Mouse (Mus musculus) neural tube, embryonic 13.5 days (tissue): ENCODE results near the gene Map2. TPM values are rescaled to one million over a fixed set of nuclear protein-coding genes. Genes with fewer than 3 reads are reported as not detected.

ENCODE experiments used
- ATAC-seq: fragments of 200-750 bp; cut with Nextera tagmentation; 2 replicates; pipeline ENCODE4 v1.8.0; 2017; ENCODE audit warnings: low read depth, mild to moderate bottlenecking, moderate TSS enrichment, moderate library complexity
- H3K27ac ChIP-seq: fragments of 300-500 bp; sonication (generic); replicated peaks from 2 replicates; pipeline ENCODE4 v1.5.1; 2015; ENCODE audit warnings: moderate library complexity, mild to moderate bottlenecking, inconsistent platforms
- H3K27me3 ChIP-seq: fragments of 300-500 bp; sonication (generic); 2 replicates; pipeline ENCODE4 v1.6.1; 2015; ENCODE audit warnings: mild to moderate bottlenecking, inconsistent platforms
- H3K36me3 ChIP-seq: fragments of 300-500 bp; sonication (generic); 2 replicates; pipeline ENCODE4 v1.6.1; 2015; ENCODE audit warnings: mild to moderate bottlenecking, inconsistent platforms
- H3K4me1 ChIP-seq: fragments of 300-500 bp; sonication (generic); replicated peaks from 2 replicates; pipeline ENCODE4 v1.6.1; 2015; ENCODE audit warnings: inconsistent platforms
- H3K4me2 ChIP-seq: fragments of 300-500 bp; sonication (generic); 2 replicates; pipeline ENCODE4 v1.6.1; 2015; ENCODE audit warnings: inconsistent platforms, mild to moderate bottlenecking, moderate library complexity
- H3K4me3 ChIP-seq: fragments of 300-500 bp; sonication (generic); 2 replicates; pipeline ENCODE4 v1.5.1; 2015; ENCODE audit warnings: mild to moderate bottlenecking, inconsistent platforms
- H3K9ac ChIP-seq: fragments of 300-500 bp; sonication (generic); 2 replicates; pipeline ENCODE4 v1.6.1; 2015; ENCODE audit warnings: moderate library complexity, mild to moderate bottlenecking, inconsistent platforms
- H3K9me3 ChIP-seq: fragments of 300-500 bp; sonication (generic); 2 replicates; pipeline ENCODE4 v1.6.1; 2016; ENCODE audit warnings: inconsistent platforms
- WGBS: fragments of 180-500 bp; shearing (Covaris S2); methylation state at CpG from one replicate; pipeline ENCODE4 v1.1.7; 2015; 5-methylcytosine and 5-hydroxymethylcytosine counted together
- polyA plus RNA-seq: library from polyadenylated mRNA; unstranded; fragments of >200 nt; fragmentation: Nextera tagmentation; extraction: Ambion mirVana; gene quantifications from 2 replicates; pipeline ENCODE4 v1.2.1, GENCODE M21; 2015

Gene Map2
- polyA plus RNA-seq, 1 experiment from 2014 or later: 356 TPM

DNA sequence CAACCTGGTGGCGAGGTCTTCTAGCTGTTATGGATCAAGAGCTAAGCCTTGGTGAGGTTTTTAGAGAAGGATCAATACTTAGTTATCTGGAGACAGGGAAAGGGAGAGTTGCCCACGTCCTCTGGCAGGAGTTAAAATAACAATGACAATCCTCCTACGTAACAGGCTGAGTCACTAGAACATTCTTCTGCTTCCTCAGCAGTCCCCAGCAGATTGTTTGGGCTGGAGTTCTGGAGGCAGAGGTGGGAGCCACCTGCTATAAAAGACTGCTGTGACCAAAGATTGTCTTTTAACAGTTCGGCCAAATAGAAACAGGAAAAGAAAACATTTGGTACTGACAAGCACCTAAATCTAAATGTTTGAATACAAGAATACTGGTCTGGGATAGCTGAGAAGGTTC lies 190.5 kb downstream of the Map2 start:
- no peaks in the 10 kb centered on the region for H3K9me3 ChIP-seq
- peaks cover 24% of the 10 kb centered on the region for H3K4me1 ChIP-seq
- no peaks in the 10 kb centered on the region for H3K27me3 ChIP-seq
- ATAC-seq: no peak
- H3K4me2 ChIP-seq: no peak overlapping the region
- H3K36me3 ChIP-seq: peaks cover 50% of the 10 kb centered on the region
- no peak overlapping the region for H3K4me3 ChIP-seq
- 69% methylated on average over 4 of the region's 4 CpGs for WGBS
- no peak overlapping the region for H3K27ac ChIP-seq
- no peak overlapping the region for H3K9ac ChIP-seq

DNA sequence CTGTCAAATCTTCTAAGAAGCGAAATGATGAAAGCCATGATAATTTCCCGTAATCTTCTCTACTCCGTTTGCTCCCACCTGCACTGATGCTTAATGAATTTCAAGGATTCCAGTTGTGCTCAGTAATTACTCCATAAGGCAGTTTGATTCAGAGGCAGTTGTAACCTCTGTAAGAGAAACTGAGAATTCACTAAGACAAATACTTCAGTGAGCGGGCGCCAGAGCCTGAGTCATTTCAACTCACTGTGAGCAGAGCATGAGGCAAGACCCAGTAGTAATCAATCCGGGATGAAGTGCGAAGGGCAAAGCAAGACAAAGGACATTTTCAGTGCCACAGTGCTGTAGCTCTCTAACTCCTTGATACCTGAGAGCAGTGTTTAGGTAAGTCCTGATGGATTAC lies 194.4 kb downstream of the Map2 start:
- Histone ChIP-seq H3K36me3 (peaks cover 42% of the 10 kb centered on the region), H3K9me3 (no peaks in the 10 kb centered on the region), H3K4me2 (no peak overlapping the region), H3K27me3 (no peaks in the 10 kb centered on the region), H3K4me1 (peaks cover 14% of the 10 kb centered on the region; the same call in 1 of the 2 replicates), H3K27ac (peak overlapping the region; percentile 54), H3K4me3 (no peak overlapping the region), H3K9ac (no peak overlapping the region)
- 79% methylated on average over 7 of the region's 7 CpGs for WGBS
- ATAC-seq: no peak

DNA sequence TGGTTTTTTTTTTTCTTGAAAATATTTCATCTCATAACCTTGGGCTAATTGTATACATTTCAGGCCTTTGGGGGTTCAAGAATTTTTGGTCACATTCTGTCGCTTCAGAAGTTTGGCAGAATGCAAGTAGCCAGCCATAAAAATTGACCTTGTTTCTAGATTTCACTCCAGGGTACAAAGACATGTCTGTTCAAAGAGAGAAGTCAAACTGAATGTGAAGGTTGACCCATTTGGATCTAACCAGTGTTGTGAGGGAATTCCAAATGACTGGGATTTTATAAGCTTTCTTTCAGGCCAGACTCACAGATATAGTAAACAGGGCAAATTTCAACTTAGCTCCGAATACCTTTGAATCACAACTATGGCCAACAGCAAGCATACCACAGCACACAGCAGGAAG lies 196.3 kb downstream of the Map2 start:
- H3K4me1 ChIP-seq: peaks cover 14% of the 10 kb centered on the region; the same call in 1 of the 2 replicates
- ATAC-seq: no peak
- 61% methylated on average over 2 of the region's 2 CpGs for WGBS
- H3K9me3 ChIP-seq: no peaks in the 10 kb centered on the region
- H3K27me3 ChIP-seq: no peaks in the 10 kb centered on the region
- H3K4me2 ChIP-seq: no peak overlapping the region
- H3K9ac ChIP-seq: no peak overlapping the region
- H3K36me3 ChIP-seq: peaks cover 29% of the 10 kb centered on the region
- H3K27ac ChIP-seq: no peak overlapping the region
- H3K4me3 ChIP-seq: no peak overlapping the region

DNA sequence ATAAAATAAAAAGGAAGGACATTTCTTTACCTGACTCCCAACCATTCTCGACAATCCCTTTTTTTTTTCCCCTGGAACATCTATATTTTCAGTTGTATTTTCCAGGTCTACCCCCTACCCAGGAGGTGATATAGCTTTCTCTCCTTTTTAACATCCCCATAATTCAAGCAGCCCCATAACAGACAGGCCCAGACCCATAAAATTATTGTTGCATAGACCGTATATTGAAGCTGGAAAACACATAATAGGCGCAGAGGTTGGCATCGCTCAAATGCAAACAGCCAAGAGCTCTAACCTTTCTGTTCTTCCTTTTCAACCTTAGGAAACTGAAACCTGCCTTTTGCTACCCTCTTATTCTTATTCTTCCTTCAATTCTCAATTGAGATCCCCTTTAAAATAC lies 211.2 kb downstream of the Map2 start:
- Histone ChIP-seq H3K36me3 (peaks cover 11% of the 10 kb centered on the region), H3K4me2 (peak overlapping the region; percentile 64), H3K4me3 (peak overlapping the region; percentile 41), H3K9me3 (no peaks in the 10 kb centered on the region), H3K9ac (peak overlapping the region; percentile 72; the same call in 1 of the 2 replicates), H3K4me1 (peaks cover 63% of the 10 kb centered on the region), H3K27ac (peak overlapping the region; percentile 91), H3K27me3 (no peaks in the 10 kb centered on the region)
- peak; percentile 74 for ATAC-seq
- 27% methylated on average over 4 of the region's 4 CpGs for WGBS

DNA sequence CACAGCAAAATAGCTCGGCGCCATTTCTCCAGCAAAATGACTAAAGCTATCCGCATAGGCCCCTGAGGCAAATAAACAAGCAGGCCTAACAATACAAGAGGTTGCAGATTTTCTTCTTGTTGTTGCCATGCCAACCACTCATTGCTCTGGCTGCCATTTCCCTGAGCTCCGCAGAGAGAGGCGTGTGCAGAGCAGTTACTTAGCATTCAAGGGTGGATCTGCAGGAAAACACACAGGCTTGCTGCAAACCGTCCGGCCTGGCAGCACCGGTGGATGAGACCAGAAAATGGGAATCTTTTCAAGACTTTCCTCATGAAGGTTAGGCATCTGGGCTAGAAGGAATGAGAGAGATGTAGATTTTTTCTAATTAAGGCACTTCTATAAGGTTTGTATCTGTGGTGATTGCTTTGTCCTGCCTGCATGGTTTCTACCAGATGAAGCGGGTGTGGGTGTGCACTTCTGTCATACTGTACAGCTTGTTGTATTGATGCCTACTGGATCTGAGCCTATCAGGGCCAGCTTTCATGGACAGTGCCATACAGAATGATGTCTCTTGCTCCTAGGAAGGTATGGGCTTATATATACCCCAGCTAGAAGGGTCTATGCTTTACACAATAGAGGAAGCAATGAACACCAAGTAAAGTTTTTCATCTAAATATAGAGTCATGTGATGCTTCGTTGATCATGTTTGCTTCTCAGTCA lies 211.8 kb downstream of the Map2 start:
- Histone ChIP-seq H3K9me3 (no peaks in the 10 kb centered on the region), H3K4me2 (peak overlapping the region; percentile 64), H3K4me3 (peak overlapping the region; percentile 41), H3K27ac (peak overlapping the region; percentile 91), H3K27me3 (no peaks in the 10 kb centered on the region), H3K4me1 (peaks cover 63% of the 10 kb centered on the region), H3K36me3 (peaks cover 7% of the 10 kb centered on the region), H3K9ac (peak overlapping the region; percentile 72)
- ATAC-seq: peak; percentile 97
- 12% methylated on average over 10 of the region's 10 CpGs for WGBS

DNA sequence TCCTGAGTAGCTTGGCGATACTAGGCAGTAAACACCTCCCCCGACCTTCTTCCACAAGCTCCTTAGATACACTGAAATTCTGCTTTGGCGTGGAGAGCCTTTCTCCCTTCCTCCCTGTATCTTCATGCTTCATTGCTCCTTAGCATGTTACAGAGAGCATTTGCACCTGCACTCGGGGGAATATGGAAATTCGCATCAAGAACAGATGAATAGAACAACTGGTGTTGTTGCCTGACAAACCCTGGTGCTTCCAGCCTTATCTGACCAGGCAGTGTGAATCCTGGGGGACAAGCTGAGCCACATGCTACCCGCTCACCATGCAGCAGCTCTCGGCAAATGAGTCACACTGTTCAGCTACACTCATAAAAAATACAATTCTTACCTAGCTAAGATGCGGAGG lies 213.5 kb downstream of the Map2 start:
- no peaks in the 10 kb centered on the region for H3K27me3 ChIP-seq
- H3K27ac ChIP-seq: peak overlapping the region; percentile 88
- peaks cover 63% of the 10 kb centered on the region for H3K4me1 ChIP-seq
- no peaks in the 10 kb centered on the region for H3K9me3 ChIP-seq
- WGBS: 21% methylated on average over 8 of the region's 8 CpGs
- H3K9ac ChIP-seq: peak overlapping the region; percentile 56
- ATAC-seq: peak; percentile 16; the same call in 1 of the 2 replicates
- H3K4me2 ChIP-seq: peak overlapping the region; percentile 56
- peak overlapping the region; percentile 27 for H3K4me3 ChIP-seq
- H3K36me3 ChIP-seq: no peaks in the 10 kb centered on the region

DNA sequence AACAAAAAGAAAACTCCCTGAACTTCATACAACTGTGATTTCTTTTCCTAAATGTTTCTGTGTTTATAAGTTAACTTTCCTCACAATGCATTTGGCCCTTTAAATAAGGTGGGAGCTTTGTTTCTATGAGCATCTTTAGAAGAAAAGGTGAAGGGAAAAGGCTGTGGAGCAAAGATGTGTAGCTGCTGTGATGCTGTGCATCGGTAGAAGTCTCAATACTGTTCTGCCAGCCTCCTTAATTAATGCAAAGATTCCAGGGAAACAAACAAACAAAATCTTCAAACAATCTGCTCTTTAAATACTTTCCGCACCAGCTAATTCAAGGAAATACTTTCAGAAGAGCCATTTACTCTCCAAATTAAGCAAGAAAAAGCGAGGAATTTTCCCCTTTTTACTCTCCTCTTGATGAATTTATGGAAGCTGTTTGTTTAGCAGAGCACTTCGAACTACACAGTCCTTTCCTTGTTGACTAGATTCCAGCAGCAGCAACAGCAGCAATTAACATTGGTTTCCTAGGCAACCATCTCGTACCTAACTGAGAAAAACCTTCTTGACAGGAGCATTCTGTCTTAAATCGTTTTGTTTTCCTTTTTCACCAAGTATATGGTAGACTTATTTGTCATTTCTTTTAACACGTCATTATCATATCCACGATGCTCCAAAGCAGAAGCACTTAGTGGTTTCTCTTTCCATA lies 220.0 kb downstream of the Map2 start:
- Histone ChIP-seq H3K36me3 (peaks cover 7% of the 10 kb centered on the region), H3K4me2 (peak overlapping the region; percentile 14), H3K4me1 (peaks cover 38% of the 10 kb centered on the region), H3K4me3 (no peak overlapping the region), H3K27me3 (no peaks in the 10 kb centered on the region), H3K9me3 (no peaks in the 10 kb centered on the region), H3K27ac (peak overlapping the region; percentile 52; the same call in 1 of the 2 replicates), H3K9ac (no peak overlapping the region)
- ATAC-seq: peak; percentile 45; the same call in 1 of the 2 replicates
- WGBS: 17% methylated on average over 8 of the region's 8 CpGs

DNA sequence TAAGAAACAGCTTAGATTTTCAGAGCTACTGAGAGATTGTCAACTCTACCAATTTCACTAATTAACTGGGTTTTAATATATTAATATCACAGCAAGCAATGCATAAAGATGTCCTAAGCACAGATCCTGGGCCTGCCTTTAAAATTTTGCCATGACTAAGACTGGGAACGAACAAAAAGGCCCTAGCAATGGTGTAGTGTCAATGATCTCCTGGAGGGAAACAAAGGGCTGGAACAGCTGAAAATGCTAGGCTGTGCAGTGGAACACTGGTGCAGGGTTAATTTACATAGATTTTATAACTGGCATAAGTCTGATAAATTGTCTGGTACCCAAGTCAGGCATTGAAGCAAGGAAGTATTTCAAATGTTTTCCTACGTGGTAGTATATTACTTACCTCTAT lies 220.8 kb downstream of the Map2 start:
- 34% methylated on average over 2 of the region's 2 CpGs for WGBS
- Histone ChIP-seq H3K4me2 (no peak overlapping the region), H3K9me3 (no peaks in the 10 kb centered on the region), H3K36me3 (peaks cover 7% of the 10 kb centered on the region), H3K4me1 (peaks cover 32% of the 10 kb centered on the region), H3K27ac (peak overlapping the region; percentile 52; the same call in 1 of the 2 replicates), H3K9ac (no peak overlapping the region), H3K27me3 (no peaks in the 10 kb centered on the region), H3K4me3 (no peak overlapping the region)
- no peak for ATAC-seq

DNA sequence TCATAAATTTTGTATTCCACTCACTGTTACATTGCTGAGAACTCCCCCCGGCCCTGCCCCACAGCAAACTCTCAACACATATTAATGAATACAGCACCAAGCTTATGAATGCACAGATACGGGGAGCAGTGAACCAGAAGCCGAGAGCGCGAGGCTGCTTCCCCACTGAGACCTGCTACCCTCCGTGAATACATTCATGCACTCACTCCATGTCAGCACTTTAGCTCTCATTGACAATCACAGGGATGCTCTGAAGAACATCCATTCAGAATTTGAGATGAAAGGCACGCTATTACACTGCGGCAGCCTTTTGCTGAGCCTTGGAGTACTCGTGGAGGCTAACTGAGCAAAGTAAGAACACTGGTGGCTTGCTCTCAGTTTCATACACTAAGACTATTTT lies 226.8 kb downstream of the Map2 start:
- no peak overlapping the region for H3K4me2 ChIP-seq
- no peak for ATAC-seq
- H3K4me1 ChIP-seq: peaks cover 4% of the 10 kb centered on the region
- no peak overlapping the region for H3K4me3 ChIP-seq
- peaks cover 53% of the 10 kb centered on the region for H3K36me3 ChIP-seq
- H3K9ac ChIP-seq: no peak overlapping the region
- no peaks in the 10 kb centered on the region for H3K9me3 ChIP-seq
- H3K27ac ChIP-seq: no peak overlapping the region
- no peaks in the 10 kb centered on the region for H3K27me3 ChIP-seq
- WGBS: 34% methylated on average over 9 of the region's 9 CpGs

DNA sequence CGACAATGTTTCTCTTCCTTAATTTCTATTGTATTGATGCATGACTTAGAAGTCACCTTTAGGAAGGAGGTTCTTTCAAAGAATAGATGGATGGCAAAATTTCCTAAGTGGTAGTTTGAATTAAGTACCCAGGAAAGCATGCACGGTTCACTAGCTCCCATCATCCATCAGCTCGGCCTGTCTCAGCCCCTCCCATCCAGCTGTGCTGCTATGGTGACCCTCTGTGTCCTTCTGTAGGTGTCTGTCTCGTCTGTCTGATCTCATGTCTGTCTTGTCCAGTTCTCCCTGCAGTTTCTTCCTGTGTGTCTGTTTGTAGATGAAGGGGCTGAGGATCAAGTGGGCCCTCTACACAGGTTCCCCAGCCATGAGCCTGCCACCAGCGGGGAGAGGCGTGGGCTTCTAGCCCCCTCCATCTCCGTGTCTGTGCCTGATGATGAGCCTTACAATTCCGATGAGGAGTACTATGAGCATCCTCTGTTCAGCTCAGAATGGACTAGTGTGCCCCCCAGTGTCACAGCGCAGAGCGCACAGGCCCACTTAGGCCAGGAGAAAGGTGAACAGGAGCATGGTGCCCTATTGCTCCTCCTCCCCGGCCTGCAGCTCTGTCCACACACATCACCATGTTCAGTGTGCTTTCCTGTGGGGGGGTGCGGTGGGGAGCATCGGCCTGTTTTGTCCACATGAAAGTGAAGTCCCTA lies 232.3 kb downstream of the Map2 start:
- no peak overlapping the region for H3K27ac ChIP-seq
- no peaks in the 10 kb centered on the region for H3K9me3 ChIP-seq
- no peaks in the 10 kb centered on the region for H3K4me1 ChIP-seq
- no peaks in the 10 kb centered on the region for H3K27me3 ChIP-seq
- no peak overlapping the region for H3K9ac ChIP-seq
- 57% methylated on average over 13 of the region's 13 CpGs for WGBS
- H3K36me3 ChIP-seq: peaks cover 72% of the 10 kb centered on the region
- no peak overlapping the region for H3K4me3 ChIP-seq
- no peak overlapping the region for H3K4me2 ChIP-seq
- peak; percentile 70 for ATAC-seq

DNA sequence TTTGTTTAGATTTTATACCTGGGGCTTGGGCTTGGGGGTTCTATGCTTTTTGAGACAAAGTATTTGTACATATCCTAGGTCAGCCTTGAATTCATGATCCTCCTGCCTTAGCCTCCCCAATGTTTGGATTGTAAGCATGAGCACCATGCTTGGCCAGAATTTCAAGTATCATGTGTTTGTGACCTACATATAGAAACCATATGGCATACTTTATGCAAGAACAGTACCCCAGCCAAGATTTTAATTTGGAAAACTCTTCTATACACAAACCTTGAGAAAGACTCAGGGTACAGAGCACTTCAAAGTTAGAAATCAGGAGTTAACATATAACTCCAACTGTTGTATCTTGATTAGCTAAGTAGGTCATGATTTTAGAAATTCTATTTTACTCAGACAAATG lies 243.3 kb downstream of the Map2 start:
- Histone ChIP-seq H3K4me1 (no peaks in the 10 kb centered on the region), H3K9ac (no peak overlapping the region), H3K27me3 (no peaks in the 10 kb centered on the region), H3K4me3 (no peak overlapping the region), H3K4me2 (no peak overlapping the region), H3K36me3 (peaks cover 69% of the 10 kb centered on the region), H3K9me3 (no peaks in the 10 kb centered on the region), H3K27ac (no peak overlapping the region)
- no peak for ATAC-seq

DNA sequence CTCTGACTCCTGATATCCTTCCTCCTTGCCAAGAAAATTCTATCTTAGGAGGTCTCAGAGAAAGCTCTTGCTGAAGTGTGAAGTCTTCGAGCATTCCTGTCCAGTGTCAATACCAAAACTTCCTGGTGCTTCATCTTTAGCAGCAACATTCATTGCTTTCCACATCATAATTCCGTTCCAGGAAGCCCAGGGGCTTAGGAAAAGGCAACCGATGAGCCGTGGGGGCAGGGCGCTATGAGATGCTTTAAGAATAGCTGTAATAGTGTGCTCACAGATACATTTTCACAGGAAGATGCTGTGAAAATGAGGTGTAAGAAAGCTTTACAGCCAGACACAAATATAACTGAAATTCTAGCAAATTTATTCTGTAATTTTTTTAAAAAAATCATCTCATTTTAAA lies 251.0 kb downstream of the Map2 start:
- peaks cover 68% of the 10 kb centered on the region for H3K36me3 ChIP-seq
- no peaks in the 10 kb centered on the region for H3K4me1 ChIP-seq
- no peaks in the 10 kb centered on the region for H3K9me3 ChIP-seq
- no peak overlapping the region for H3K4me3 ChIP-seq
- no peak for ATAC-seq
- H3K27me3 ChIP-seq: no peaks in the 10 kb centered on the region
- no peak overlapping the region for H3K4me2 ChIP-seq
- H3K27ac ChIP-seq: no peak overlapping the region
- 94% methylated on average over 5 of the region's 5 CpGs for WGBS
- H3K9ac ChIP-seq: no peak overlapping the region
